Mouse (Mus musculus): ENCODE measurements at regions not wholly inside any gene's neighbourhood (a gene's known extent, or its start where the extent isn't known, plus 50 kb on each side); places are given as distances from the start of the nearest gene placed in this dataset.

- Histone ChIP-seq H3K36me3 (ENCODE audit: control insufficient read depth, insufficient read depth, low read length) (no peaks in the 10 kb centered on the region), H3K9me3 (ENCODE audit: control insufficient read depth, low read length) (no peaks in the 10 kb centered on the region), H3K4me3 (ENCODE audit: low read length) (no peak overlapping the region), H3K4me2 (ENCODE audit: low read depth, low read length) (no peak overlapping the region), H3K27ac (ENCODE audit: low read length) (no peak overlapping the region), H3K4me1 (ENCODE audit: control insufficient read depth, insufficient read depth, low read length) (no peaks in the 10 kb centered on the region), H3K27me3 (replicated peaks; ENCODE audit: control insufficient read depth, insufficient read depth, low read length) (no peaks in the 10 kb centered on the region), H3K9ac (ENCODE audit: low read depth, low read length) (no peak overlapping the region)
- ATAC-seq = no peak
- WGBS = 76% methylated on average over 3 of the region's 3 CpGs
Observed at GRCm38 (mm10) chr3:147455383-147455782, 603.2 kb downstream of the Ttll7 start.

GRCm38 (mm10) chr3:147456294-147456693, 604.1 kb downstream of the Ttll7 start:
- H3K4me1 ChIP-seq (ENCODE audit: control insufficient read depth, insufficient read depth, low read length) = no peaks in the 10 kb centered on the region
- H3K9ac ChIP-seq (ENCODE audit: low read depth, low read length) = no peak overlapping the region
- H3K4me3 ChIP-seq (ENCODE audit: low read length) = no peak overlapping the region
- no peak for ATAC-seq
- H3K27me3 ChIP-seq (replicated peaks; ENCODE audit: control insufficient read depth, insufficient read depth, low read length) = no peaks in the 10 kb centered on the region
- no peaks in the 10 kb centered on the region for H3K36me3 ChIP-seq (ENCODE audit: control insufficient read depth, insufficient read depth, low read length)
- WGBS = 82% methylated on average over 4 of the region's 4 CpGs
- no peaks in the 10 kb centered on the region for H3K9me3 ChIP-seq (ENCODE audit: control insufficient read depth, low read length)
- no peak overlapping the region for H3K27ac ChIP-seq (ENCODE audit: low read length)
- no peak overlapping the region for H3K4me2 ChIP-seq (ENCODE audit: low read depth, low read length)

- no peaks in the 10 kb centered on the region for H3K36me3 ChIP-seq (ENCODE audit: control insufficient read depth, insufficient read depth, low read length)
Observed at GRCm38 (mm10) chr3:147458115-147458514, 605.9 kb downstream of the Ttll7 start.

GRCm38 (mm10) chr3:147479890-147480289, 627.7 kb downstream of the Ttll7 start:
- H3K9ac ChIP-seq (ENCODE audit: low read depth, low read length) = no peak overlapping the region
- H3K27ac ChIP-seq (ENCODE audit: low read length) = no peak overlapping the region
- H3K27me3 ChIP-seq (replicated peaks; ENCODE audit: control insufficient read depth, insufficient read depth, low read length) = no peaks in the 10 kb centered on the region
- no peaks in the 10 kb centered on the region for H3K4me1 ChIP-seq (ENCODE audit: control insufficient read depth, insufficient read depth, low read length)
- H3K4me3 ChIP-seq (ENCODE audit: low read length) = no peak overlapping the region
- H3K36me3 ChIP-seq (ENCODE audit: control insufficient read depth, insufficient read depth, low read length) = no peaks in the 10 kb centered on the region
- H3K9me3 ChIP-seq (ENCODE audit: control insufficient read depth, low read length) = no peaks in the 10 kb centered on the region
- 76% methylated on average over 1 of the region's 1 CpGs for WGBS
- no peak overlapping the region for H3K4me2 ChIP-seq (ENCODE audit: low read depth, low read length)
- no peak for ATAC-seq

More at GRCm38 (mm10) chr3:147458115-147458514, 605.9 kb downstream of the Ttll7 start:
- no peak for ATAC-seq
- 50% methylated on average over 4 of the region's 4 CpGs for WGBS
- no peak overlapping the region for H3K4me3 ChIP-seq (ENCODE audit: low read length)
- no peak overlapping the region for H3K27ac ChIP-seq (ENCODE audit: low read length)
- no peak overlapping the region for H3K9ac ChIP-seq (ENCODE audit: low read depth, low read length)
- no peaks in the 10 kb centered on the region for H3K4me1 ChIP-seq (ENCODE audit: control insufficient read depth, insufficient read depth, low read length)
- H3K27me3 ChIP-seq (replicated peaks; ENCODE audit: control insufficient read depth, insufficient read depth, low read length) = no peaks in the 10 kb centered on the region
- H3K4me2 ChIP-seq (ENCODE audit: low read depth, low read length) = no peak overlapping the region
- H3K9me3 ChIP-seq (ENCODE audit: control insufficient read depth, low read length) = no peaks in the 10 kb centered on the region

All from intestine, embryonic 16.5 days (tissue).